Mouse (Mus musculus): ENCODE results near the gene Rab42. TPM values are rescaled to one million over a fixed set of nuclear protein-coding genes. Genes with fewer than 3 reads are reported as not detected.

The Rab42 gene
- total and polyA plus RNA-seq, 2 experiments from 2014 or later = 3.9 TPM; not detected in 1

DNA sequence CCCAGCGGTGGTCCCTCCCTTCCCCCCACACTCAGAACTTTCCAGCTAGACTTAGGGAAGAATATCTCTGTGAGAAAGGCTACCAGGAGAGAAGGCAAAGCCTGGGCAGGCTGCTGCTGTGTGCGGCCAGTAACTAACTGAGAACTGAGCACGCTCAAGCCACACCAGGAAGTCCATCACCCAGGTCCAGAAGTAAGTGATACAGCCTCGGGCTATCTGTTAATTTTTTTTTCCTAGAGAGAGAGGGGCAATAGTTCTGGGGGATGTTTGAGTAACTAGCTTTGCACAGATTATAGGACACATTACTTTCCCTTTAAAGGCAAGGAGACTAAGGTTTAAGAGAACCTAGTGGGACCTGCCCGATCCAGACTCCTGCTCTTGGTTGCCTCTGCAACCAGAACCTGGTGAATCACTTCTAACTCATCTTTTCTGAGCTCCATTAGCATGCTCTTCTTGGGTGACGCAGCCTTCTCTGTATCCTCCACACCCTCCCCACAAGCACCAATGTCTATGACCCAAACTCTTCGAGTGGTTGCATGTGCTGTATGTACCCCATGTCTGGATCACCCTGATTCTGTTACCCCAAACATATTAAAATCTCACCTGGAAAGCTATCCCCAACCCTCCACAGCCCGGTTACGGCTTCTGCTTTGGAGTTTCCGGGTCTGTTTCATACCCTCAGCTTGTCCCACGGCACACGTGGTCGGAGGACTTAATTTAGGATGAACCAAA lies 41.4 kb upstream of the Rab42 start:
- Histone ChIP-seq H3K4me2 (ENCODE audit: low read depth, low read length) (peak overlapping the region; percentile 89), H3K27me3 (ENCODE audit: control insufficient read depth, insufficient read depth, low read length) (no peaks in the 10 kb centered on the region), H3K4me1 (ENCODE audit: control insufficient read depth, insufficient read depth) (peaks cover 13% of the 10 kb centered on the region), H3K9ac (replicated peaks; ENCODE audit: low read depth, low read length) (peak overlapping the region; percentile 74), H3K36me3 (replicated peaks; ENCODE audit: control insufficient read depth, insufficient read depth, low read length) (0 out of 2 replicates have a peak, but pooled peaks cover 3% of the 10 kb centered on the region), H3K9me3 (replicated peaks; ENCODE audit: control insufficient read depth, low read length) (no peaks in the 10 kb centered on the region), H3K4me3 (ENCODE audit: low read depth, low read length) (peak overlapping the region; percentile 75), H3K27ac (ENCODE audit: low read depth) (no peak overlapping the region)
- TF ChIP-seq CTCF (IDR thresholded peaks at IDR 0.05; ENCODE audit: low read depth) (no peak), EP300 (IDR thresholded peaks at IDR 0.05; ENCODE audit: low read depth) (no peak)
- DNase-seq (ENCODE audit: low spot score) = no peak
- WGBS = 7% methylated on average over 13 of the region's 13 CpGs
- ATAC-seq (ENCODE audit: insufficient read depth, low read depth) = 0 out of 2 replicates have a peak, but pooled peaks have one; percentile 2

- WGBS = 89% methylated on average over 3 of the region's 3 CpGs
- H3K4me2 ChIP-seq (ENCODE audit: low read depth, low read length) = no peak overlapping the region
- DNase-seq (ENCODE audit: low spot score) (no peak), ATAC-seq (ENCODE audit: insufficient read depth, low read depth) (no peak)
- peaks cover 13% of the 10 kb centered on the region for H3K4me1 ChIP-seq (ENCODE audit: control insufficient read depth, insufficient read depth)
- no peaks in the 10 kb centered on the region for H3K9me3 ChIP-seq (replicated peaks; ENCODE audit: control insufficient read depth, low read length)
- H3K9ac ChIP-seq (replicated peaks; ENCODE audit: low read depth, low read length) = no peak overlapping the region
- peaks cover 18% of the 10 kb centered on the region for H3K36me3 ChIP-seq (replicated peaks; ENCODE audit: control insufficient read depth, insufficient read depth, low read length)
- no peak overlapping the region for H3K4me3 ChIP-seq (ENCODE audit: low read depth, low read length)
- H3K27me3 ChIP-seq (ENCODE audit: control insufficient read depth, insufficient read depth, low read length) = no peaks in the 10 kb centered on the region
- TF ChIP-seq EP300 (IDR thresholded peaks at IDR 0.05; ENCODE audit: low read depth) (no peak), CTCF (IDR thresholded peaks at IDR 0.05; ENCODE audit: low read depth) (no peak)
- H3K27ac ChIP-seq (ENCODE audit: low read depth) = no peak overlapping the region
Observed at GRCm38 (mm10) chr4:132341451-132341850, 38.3 kb upstream of the Rab42 start.

- no peak overlapping the region for H3K4me2 ChIP-seq (ENCODE audit: low read depth, low read length)
- H3K27me3 ChIP-seq (ENCODE audit: control insufficient read depth, insufficient read depth, low read length) = no peaks in the 10 kb centered on the region
- H3K27ac ChIP-seq (ENCODE audit: low read depth) = no peak overlapping the region
- no peaks in the 10 kb centered on the region for H3K9me3 ChIP-seq (replicated peaks; ENCODE audit: control insufficient read depth, low read length)
- WGBS = 77% methylated on average over 13 of the region's 13 CpGs
- no peak overlapping the region for H3K4me3 ChIP-seq (ENCODE audit: low read depth, low read length)
- H3K36me3 ChIP-seq (replicated peaks; ENCODE audit: control insufficient read depth, insufficient read depth, low read length) = peaks cover 42% of the 10 kb centered on the region
- DNase-seq (ENCODE audit: low spot score) = no peak
- H3K4me1 ChIP-seq (ENCODE audit: control insufficient read depth, insufficient read depth) = peaks cover 3% of the 10 kb centered on the region
- no peak overlapping the region for H3K9ac ChIP-seq (replicated peaks; ENCODE audit: low read depth, low read length)
- no peak for ATAC-seq (ENCODE audit: insufficient read depth, low read depth)
- no peak for TF ChIP-seq CTCF (IDR thresholded peaks at IDR 0.05; ENCODE audit: low read depth)
- TF ChIP-seq EP300 (IDR thresholded peaks at IDR 0.05; ENCODE audit: low read depth) = no peak
Observed at GRCm38 (mm10) chr4:132338943-132339342, 35.8 kb upstream of the Rab42 start.

DNA sequence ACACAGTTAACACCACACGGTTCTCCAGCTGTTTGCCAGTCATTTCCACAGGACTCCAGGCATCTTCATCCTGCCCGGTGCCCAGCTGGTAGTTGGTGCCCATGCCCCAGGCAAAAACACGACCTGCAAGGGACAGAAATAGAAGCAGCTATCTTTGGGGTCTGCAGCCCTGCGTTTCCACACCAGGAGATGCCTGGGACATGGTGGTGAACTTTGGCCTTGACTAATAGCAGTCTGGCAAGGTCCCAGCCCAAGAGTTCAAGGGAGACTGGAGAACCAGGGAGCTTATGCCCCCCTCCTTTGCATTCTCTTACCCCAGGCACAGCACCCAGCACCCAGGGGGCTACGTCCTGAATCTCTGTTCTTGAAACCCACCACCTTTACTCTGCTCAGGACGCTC lies 29.7 kb upstream of the Rab42 start:
- TF ChIP-seq EP300 (IDR thresholded peaks at IDR 0.05; ENCODE audit: low read depth) (no peak), CTCF (IDR thresholded peaks at IDR 0.05; ENCODE audit: low read depth) (no peak)
- no peak overlapping the region for H3K9ac ChIP-seq (replicated peaks; ENCODE audit: low read depth, low read length)
- H3K27ac ChIP-seq (ENCODE audit: low read depth) = no peak overlapping the region
- H3K9me3 ChIP-seq (replicated peaks; ENCODE audit: control insufficient read depth, low read length) = no peaks in the 10 kb centered on the region
- peaks cover 7% of the 10 kb centered on the region for H3K4me1 ChIP-seq (ENCODE audit: control insufficient read depth, insufficient read depth)
- ATAC-seq (ENCODE audit: insufficient read depth, low read depth) = no peak
- H3K36me3 ChIP-seq (replicated peaks; ENCODE audit: control insufficient read depth, insufficient read depth, low read length) = peaks cover 50% of the 10 kb centered on the region
- H3K4me2 ChIP-seq (ENCODE audit: low read depth, low read length) = no peak overlapping the region
- H3K4me3 ChIP-seq (ENCODE audit: low read depth, low read length) = no peak overlapping the region
- 52% methylated on average over 6 of the region's 6 CpGs for WGBS
- H3K27me3 ChIP-seq (ENCODE audit: control insufficient read depth, insufficient read depth, low read length) = no peaks in the 10 kb centered on the region
- DNase-seq (ENCODE audit: low spot score) = no peak

- peaks cover 7% of the 10 kb centered on the region for H3K4me1 ChIP-seq (ENCODE audit: control insufficient read depth, insufficient read depth)
- no peaks in the 10 kb centered on the region for H3K9me3 ChIP-seq (replicated peaks; ENCODE audit: control insufficient read depth, low read length)
- ATAC-seq (ENCODE audit: insufficient read depth, low read depth) = no peak
- no peak overlapping the region for H3K9ac ChIP-seq (replicated peaks; ENCODE audit: low read depth, low read length)
- H3K27me3 ChIP-seq (ENCODE audit: control insufficient read depth, insufficient read depth, low read length) = no peaks in the 10 kb centered on the region
- TF ChIP-seq CTCF (IDR thresholded peaks at IDR 0.05; ENCODE audit: low read depth) (no peak), EP300 (IDR thresholded peaks at IDR 0.05; ENCODE audit: low read depth) (no peak)
- H3K36me3 ChIP-seq (replicated peaks; ENCODE audit: control insufficient read depth, insufficient read depth, low read length) = peaks cover 45% of the 10 kb centered on the region
- no peak overlapping the region for H3K27ac ChIP-seq (ENCODE audit: low read depth)
- DNase-seq (ENCODE audit: low spot score) = no peak
- 84% methylated on average over 3 of the region's 3 CpGs for WGBS
- H3K4me2 ChIP-seq (ENCODE audit: low read depth, low read length) = no peak overlapping the region
- no peak overlapping the region for H3K4me3 ChIP-seq (ENCODE audit: low read depth, low read length)
Observed at GRCm38 (mm10) chr4:132331960-132332359, 28.8 kb upstream of the Rab42 start.
